Mouse (Mus musculus): ENCODE measurements at regions not wholly inside any gene's neighbourhood (a gene's known extent, or its start where the extent isn't known, plus 50 kb on each side); places are given as distances from the start of the nearest gene placed in this dataset.

DNA sequence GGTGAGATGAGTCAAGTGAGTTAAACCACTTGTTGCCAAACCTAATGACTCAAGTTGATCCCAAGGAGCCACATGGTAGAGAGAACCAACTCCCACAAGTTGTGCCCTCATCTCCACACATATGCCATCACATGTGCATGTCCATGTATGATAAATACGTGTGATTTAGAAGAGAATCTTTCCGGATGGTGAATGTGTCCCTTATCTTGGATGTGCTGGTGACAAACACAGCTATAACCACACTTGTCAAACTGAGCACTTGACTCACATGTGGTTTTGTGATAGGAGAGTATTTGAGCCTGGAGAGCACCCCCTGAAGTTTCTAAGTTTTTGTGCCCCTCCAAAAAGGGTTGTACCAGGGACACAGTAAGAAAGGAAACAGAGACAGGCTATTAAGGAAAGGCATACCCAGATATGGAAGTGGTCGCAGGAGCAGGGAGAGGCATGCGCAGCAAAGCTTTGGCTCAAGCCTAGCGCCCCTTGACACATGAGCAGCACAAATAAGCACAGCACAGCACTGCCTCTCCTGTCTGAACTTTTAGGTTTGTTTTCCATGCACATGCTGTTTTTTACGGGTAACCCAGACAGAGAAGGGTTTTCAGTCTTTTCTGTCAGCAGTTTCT lies 558.4 kb upstream of the Nrp1 start:
- ATAC-seq (ENCODE audit: low FRiP score), result no peak
- no peak overlapping the region for H3K9ac ChIP-seq
- no peak overlapping the region for H3K27ac ChIP-seq
- H3K4me2 ChIP-seq (replicated peaks), result no peak overlapping the region
- no peaks in the 10 kb centered on the region for H3K27me3 ChIP-seq
- 83% methylated on average over 6 of the region's 6 CpGs for WGBS
- H3K4me3 ChIP-seq, result no peak overlapping the region
- H3K36me3 ChIP-seq, result no peaks in the 10 kb centered on the region
- no peaks in the 10 kb centered on the region for H3K9me3 ChIP-seq (replicated peaks)
- H3K4me1 ChIP-seq, result peaks cover 3% of the 10 kb centered on the region; the same call in 1 of the 2 replicates

DNA sequence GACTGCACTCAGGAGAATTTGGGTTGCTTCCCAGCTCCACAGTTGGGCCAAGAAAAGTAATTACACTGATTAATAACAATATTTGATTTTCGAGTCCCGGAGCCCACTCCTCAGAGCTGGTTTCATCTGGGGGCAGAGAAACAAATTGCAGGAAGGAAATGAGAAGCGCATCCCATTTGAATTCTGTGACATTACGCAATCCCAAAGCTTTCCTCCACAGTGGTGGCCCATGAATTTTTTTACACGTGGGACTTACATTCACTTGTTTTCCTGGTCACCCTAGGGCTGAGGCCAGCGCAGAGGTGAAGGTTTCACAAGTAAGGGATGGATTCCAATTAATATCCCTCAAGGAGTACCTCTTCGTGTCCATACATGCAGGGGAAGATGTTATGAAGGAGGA lies 556.3 kb upstream of the Nrp1 start:
- H3K9ac ChIP-seq, result no peak overlapping the region
- no peaks in the 10 kb centered on the region for H3K9me3 ChIP-seq (replicated peaks)
- ATAC-seq (ENCODE audit: low FRiP score), result no peak
- WGBS, result 83% methylated on average over 7 of the region's 7 CpGs
- no peaks in the 10 kb centered on the region for H3K36me3 ChIP-seq
- no peak overlapping the region for H3K4me3 ChIP-seq
- no peaks in the 10 kb centered on the region for H3K4me1 ChIP-seq
- no peaks in the 10 kb centered on the region for H3K27me3 ChIP-seq
- no peak overlapping the region for H3K27ac ChIP-seq
- H3K4me2 ChIP-seq (replicated peaks), result no peak overlapping the region

DNA sequence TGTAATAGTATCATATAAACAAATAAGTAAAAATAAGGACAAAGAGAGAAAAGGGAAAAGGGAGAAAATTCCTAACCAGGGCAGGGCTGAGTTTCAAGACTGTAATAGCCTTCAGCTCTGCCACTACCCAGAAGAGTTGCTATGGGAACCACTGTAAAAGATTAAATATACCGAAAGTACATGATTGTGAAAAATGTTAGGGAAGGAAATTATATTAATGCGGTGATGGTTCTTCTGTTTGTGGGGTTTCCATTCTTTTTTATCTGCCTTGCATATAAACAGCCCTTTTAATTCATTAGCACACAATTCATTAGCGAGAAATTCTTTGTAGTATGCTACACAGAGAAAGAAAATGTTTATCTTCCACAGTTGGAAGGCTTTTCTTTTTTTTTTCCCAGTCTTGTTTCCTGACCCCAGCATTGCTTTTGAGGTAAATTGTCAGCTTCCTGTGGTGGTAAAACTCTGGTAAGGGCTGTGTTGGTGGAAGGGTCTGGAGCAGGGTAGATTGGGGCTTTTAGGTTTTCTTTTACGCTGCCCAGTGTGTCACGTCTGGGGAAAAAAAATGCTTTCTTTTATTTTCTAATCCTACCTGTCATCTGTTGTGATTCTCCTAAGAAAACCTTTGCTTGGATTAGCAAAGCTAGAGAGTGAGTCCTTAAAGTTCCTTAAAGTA lies 555.6 kb upstream of the Nrp1 start:
- H3K9me3 ChIP-seq (replicated peaks), result no peaks in the 10 kb centered on the region
- H3K4me3 ChIP-seq, result no peak overlapping the region
- no peak overlapping the region for H3K4me2 ChIP-seq (replicated peaks)
- no peaks in the 10 kb centered on the region for H3K4me1 ChIP-seq
- no peak overlapping the region for H3K9ac ChIP-seq
- no peaks in the 10 kb centered on the region for H3K27me3 ChIP-seq
- no peaks in the 10 kb centered on the region for H3K36me3 ChIP-seq
- 70% methylated on average over 5 of the region's 5 CpGs for WGBS
- no peak for ATAC-seq (ENCODE audit: low FRiP score)
- H3K27ac ChIP-seq, result no peak overlapping the region

DNA sequence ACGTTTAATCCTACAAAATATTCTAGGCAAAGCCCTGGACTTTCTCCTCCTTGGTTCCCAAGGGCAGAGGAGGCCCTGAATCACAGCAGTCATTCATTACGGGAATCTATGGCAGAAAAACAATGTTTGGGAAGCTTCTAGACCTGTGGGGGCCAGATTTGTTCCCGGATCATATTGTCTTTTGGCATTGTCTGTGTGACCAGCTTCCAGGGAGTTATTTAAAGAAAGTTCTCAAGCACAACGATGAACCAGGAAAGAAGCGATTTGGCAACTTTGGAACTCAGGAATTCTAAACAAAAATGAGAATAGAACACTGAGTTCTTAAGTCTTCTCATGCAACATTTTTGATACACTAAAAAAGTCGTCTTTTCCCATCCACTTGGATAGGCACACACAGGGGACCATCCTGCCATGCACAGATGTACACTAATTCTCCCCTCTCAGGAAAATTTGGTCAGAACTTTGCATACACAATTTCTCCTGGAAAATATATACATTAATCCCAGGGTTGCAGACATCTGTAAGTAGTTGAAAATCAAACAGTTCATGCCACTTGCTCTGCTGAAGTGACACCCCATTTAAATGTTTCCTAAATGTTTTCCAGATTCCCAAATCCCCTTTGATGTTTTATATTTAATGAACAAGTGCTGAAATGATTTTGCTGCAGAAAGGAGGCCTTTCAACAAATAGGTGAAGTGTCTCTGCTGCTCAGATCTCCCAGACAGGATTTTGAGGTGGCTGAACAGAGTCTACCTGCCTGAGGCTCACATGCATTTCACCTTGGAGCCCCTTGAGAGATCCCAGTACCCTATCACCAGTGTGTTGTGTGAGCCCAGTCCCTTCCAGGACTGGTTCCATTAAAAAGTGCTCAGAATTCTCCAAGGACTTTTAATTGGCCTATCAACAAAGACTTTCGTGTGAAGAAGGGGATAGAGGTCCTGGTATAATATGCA lies 548.9 kb upstream of the Nrp1 start:
- H3K4me2 ChIP-seq (replicated peaks), result no peak overlapping the region
- no peaks in the 10 kb centered on the region for H3K36me3 ChIP-seq
- H3K4me1 ChIP-seq, result no peaks in the 10 kb centered on the region
- H3K27ac ChIP-seq, result no peak overlapping the region
- H3K4me3 ChIP-seq, result no peak overlapping the region
- H3K9me3 ChIP-seq (replicated peaks), result no peaks in the 10 kb centered on the region
- ATAC-seq (ENCODE audit: low FRiP score), result no peak
- H3K9ac ChIP-seq, result no peak overlapping the region
- 65% methylated on average over 7 of the region's 7 CpGs for WGBS
- no peaks in the 10 kb centered on the region for H3K27me3 ChIP-seq

DNA sequence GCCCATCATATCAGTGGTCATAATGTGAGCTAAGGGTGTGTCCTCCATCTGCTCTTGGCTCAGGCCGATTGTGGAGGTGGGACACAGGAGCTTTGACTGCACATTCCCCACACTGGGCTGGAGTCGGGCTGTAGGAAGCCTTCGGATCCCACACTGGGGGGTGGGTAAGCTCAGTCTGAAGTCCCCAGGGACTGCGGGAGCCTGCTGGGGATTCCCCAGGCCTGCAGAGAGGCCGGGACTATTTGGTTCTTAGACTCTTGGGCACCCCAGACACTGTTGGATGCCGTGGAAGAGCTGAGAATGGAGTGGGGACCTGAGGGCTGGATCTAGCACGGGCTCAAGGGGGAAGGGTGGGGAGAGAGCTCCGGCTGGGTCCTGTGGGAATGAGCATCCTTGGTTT lies 547.1 kb upstream of the Nrp1 start:
- Histone ChIP-seq H3K36me3 (no peaks in the 10 kb centered on the region), H3K4me2 (replicated peaks) (no peak overlapping the region), H3K9ac (no peak overlapping the region), H3K4me3 (no peak overlapping the region), H3K27me3 (no peaks in the 10 kb centered on the region), H3K27ac (no peak overlapping the region), H3K4me1 (no peaks in the 10 kb centered on the region), H3K9me3 (replicated peaks) (no peaks in the 10 kb centered on the region)
- WGBS, result 84% methylated on average over 8 of the region's 8 CpGs
- no peak for ATAC-seq (ENCODE audit: low FRiP score)

DNA sequence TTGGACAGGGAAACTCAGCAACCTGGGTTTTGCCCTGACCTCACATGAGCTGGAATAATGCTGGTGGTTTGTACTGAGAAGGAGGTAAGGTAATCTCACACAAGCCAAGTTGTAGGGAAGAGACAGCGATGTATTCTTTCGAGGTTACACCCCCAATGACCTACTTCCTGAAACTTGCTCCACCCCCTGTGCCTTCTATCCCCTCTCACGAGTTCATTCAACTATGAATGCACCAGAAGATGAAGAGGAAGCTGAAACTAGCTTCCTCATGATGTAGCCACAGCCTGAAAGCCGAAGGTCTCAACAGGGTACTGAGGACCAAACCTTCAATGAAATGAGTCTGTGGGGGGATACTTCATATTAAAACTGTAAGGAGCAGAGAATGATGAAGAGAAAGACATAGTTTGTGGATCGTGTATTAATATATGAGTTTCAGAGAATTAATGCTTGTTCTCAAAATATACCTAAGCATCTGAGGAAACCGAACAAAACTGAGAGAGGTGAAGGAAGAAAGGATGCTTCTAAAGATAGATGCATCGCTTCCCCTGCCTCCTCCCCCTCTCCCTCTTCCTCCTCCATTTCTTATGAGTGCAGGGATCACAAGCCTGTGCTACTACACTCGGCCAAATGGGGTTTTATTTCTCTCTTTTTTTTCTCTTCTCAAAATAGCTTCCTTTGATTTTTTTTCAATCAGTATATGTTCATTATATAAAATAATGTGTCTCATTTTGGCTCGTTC lies 543.5 kb upstream of the Nrp1 start:
- H3K4me1 ChIP-seq, result no peaks in the 10 kb centered on the region
- H3K36me3 ChIP-seq, result no peaks in the 10 kb centered on the region
- H3K27ac ChIP-seq, result no peak overlapping the region
- 85% methylated on average over 9 of the region's 9 CpGs for WGBS
- no peak overlapping the region for H3K4me3 ChIP-seq
- no peak overlapping the region for H3K4me2 ChIP-seq (replicated peaks)
- no peak for ATAC-seq (ENCODE audit: low FRiP score)
- H3K27me3 ChIP-seq, result no peaks in the 10 kb centered on the region
- no peak overlapping the region for H3K9ac ChIP-seq
- H3K9me3 ChIP-seq (replicated peaks), result no peaks in the 10 kb centered on the region

DNA sequence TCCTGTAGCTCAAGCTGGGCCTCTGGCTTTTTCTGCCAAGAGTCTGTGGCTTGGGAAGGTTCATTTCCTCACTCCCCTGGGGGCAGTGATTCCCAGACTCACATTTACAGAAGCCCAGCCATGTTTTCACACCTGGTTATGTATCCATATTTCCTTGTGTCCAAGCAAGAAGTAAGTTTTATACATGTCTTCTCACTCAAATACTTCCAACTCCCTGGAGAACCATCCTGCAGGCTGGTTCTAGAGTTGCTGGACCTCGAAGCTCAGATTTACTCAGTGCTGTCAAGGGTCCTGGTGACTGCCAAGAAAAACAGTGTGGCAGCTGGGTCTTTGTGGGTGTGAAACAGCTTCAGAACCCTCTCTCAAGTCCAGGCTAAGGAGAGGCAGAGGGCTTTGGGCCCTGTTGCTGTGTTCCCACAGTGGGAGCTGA lies 537.6 kb upstream of the Nrp1 start:
- Histone ChIP-seq H3K4me2 (replicated peaks) (no peak overlapping the region), H3K27me3 (no peaks in the 10 kb centered on the region), H3K4me3 (no peak overlapping the region), H3K9ac (no peak overlapping the region), H3K27ac (no peak overlapping the region), H3K4me1 (peaks cover 3% of the 10 kb centered on the region; the same call in 1 of the 2 replicates), H3K36me3 (no peaks in the 10 kb centered on the region), H3K9me3 (replicated peaks) (no peaks in the 10 kb centered on the region)
- 71% methylated on average over 1 of the region's 1 CpGs for WGBS
- no peak for ATAC-seq (ENCODE audit: low FRiP score)

DNA sequence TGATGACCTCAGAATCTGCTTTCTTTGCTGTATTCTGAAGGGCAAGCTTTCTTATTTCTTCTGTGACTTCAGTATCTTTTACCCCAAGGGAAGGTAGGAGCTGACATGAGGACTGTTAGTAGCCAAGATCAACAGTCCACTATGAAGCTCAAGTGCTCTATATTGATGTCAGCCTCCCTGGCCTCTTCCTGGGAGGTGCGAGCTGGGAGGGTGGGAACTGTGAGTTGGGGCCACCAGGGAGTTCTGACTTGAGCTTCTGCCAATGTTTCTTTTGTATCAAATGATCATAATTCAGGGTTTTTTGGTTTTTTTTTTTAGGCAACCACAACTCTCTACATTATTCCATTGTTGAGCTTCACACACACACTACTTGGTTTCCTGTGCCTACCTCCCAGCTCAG lies 536.8 kb upstream of the Nrp1 start:
- no peaks in the 10 kb centered on the region for H3K9me3 ChIP-seq (replicated peaks)
- H3K4me3 ChIP-seq, result no peak overlapping the region
- no peaks in the 10 kb centered on the region for H3K27me3 ChIP-seq
- H3K36me3 ChIP-seq, result no peaks in the 10 kb centered on the region
- H3K4me1 ChIP-seq, result peaks cover 3% of the 10 kb centered on the region; the same call in 1 of the 2 replicates
- ATAC-seq (ENCODE audit: low FRiP score), result no peak
- no peak overlapping the region for H3K27ac ChIP-seq
- H3K9ac ChIP-seq, result no peak overlapping the region
- H3K4me2 ChIP-seq (replicated peaks), result no peak overlapping the region
- WGBS, result 85% methylated on average over 1 of the region's 1 CpGs

DNA sequence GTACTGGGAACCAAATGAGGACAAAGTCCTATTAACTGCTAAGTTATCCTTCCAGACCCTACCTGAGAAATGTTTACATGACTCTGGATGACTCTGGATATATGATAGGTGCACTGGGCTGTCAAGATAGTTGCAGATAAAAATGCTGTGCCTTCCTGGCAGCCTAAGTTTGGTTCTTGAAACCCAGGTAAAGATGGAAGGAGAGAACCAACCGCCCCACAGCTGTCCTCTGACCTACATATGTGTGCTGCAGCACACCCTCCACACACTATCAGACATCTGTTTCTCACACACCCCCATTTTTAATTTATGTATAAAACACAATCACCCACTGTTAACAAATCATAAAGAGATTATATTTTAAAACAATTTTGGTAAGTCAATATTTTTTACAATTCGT lies 533.4 kb upstream of the Nrp1 start:
- no peaks in the 10 kb centered on the region for H3K27me3 ChIP-seq
- peaks cover 3% of the 10 kb centered on the region; the same call in 1 of the 2 replicates for H3K4me1 ChIP-seq
- no peak overlapping the region for H3K4me3 ChIP-seq
- no peak overlapping the region for H3K9ac ChIP-seq
- ATAC-seq (ENCODE audit: low FRiP score), result no peak
- no peaks in the 10 kb centered on the region for H3K9me3 ChIP-seq (replicated peaks)
- H3K27ac ChIP-seq, result no peak overlapping the region
- H3K4me2 ChIP-seq (replicated peaks), result no peak overlapping the region
- H3K36me3 ChIP-seq, result no peaks in the 10 kb centered on the region
- WGBS, result 90% methylated on average over 2 of the region's 2 CpGs

DNA sequence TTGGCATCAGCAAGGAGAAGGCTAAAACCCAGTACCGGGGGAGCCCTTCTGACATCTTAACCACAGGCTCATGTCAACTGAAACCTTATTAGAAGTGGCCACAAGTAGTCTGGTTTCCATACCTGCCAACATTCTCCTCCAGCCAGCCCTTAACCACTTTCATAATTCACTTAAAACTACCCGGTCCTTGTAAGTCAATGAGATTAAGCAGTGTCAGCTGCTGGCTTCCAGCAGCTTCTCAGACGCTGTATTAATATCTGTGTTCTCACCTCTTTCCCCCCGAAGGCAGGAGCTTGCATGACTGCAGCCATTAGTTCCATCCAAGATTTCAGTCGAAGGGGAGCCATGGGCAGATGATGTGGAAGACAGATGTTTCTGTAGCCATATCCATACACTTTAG lies 530.6 kb upstream of the Nrp1 start:
- no peak overlapping the region for H3K9ac ChIP-seq
- H3K27me3 ChIP-seq, result no peaks in the 10 kb centered on the region
- WGBS, result 82% methylated on average over 5 of the region's 5 CpGs
- ATAC-seq (ENCODE audit: low FRiP score), result no peak
- no peaks in the 10 kb centered on the region for H3K36me3 ChIP-seq
- H3K4me3 ChIP-seq, result no peak overlapping the region
- no peak overlapping the region for H3K4me2 ChIP-seq (replicated peaks)
- no peaks in the 10 kb centered on the region for H3K9me3 ChIP-seq (replicated peaks)
- H3K27ac ChIP-seq, result no peak overlapping the region
- no peaks in the 10 kb centered on the region for H3K4me1 ChIP-seq

DNA sequence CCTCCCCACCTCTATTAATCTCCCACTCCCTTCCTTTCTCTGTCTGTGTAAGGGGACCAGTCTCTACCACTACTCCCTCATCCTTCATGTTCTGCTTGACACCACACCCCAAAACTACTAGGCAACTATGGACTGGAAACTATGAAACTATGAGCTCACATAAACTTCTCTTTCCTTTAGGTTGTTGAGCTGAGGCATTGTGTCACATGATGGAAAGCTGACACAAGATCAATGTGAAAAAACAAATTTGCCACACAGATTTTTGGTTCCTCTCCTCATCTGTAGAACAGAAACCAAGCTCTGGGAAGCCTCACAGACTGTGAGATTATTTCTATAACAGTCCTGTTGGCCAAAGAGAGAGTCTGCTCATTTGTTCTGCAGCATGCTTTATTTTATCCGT lies 528.7 kb upstream of the Nrp1 start:
- 84% methylated on average over 1 of the region's 1 CpGs for WGBS
- no peak overlapping the region for H3K9ac ChIP-seq
- H3K9me3 ChIP-seq (replicated peaks), result no peaks in the 10 kb centered on the region
- H3K27ac ChIP-seq, result no peak overlapping the region
- no peak overlapping the region for H3K4me2 ChIP-seq (replicated peaks)
- no peaks in the 10 kb centered on the region for H3K27me3 ChIP-seq
- no peaks in the 10 kb centered on the region for H3K36me3 ChIP-seq
- no peaks in the 10 kb centered on the region for H3K4me1 ChIP-seq
- no peak for ATAC-seq (ENCODE audit: low FRiP score)
- no peak overlapping the region for H3K4me3 ChIP-seq

DNA sequence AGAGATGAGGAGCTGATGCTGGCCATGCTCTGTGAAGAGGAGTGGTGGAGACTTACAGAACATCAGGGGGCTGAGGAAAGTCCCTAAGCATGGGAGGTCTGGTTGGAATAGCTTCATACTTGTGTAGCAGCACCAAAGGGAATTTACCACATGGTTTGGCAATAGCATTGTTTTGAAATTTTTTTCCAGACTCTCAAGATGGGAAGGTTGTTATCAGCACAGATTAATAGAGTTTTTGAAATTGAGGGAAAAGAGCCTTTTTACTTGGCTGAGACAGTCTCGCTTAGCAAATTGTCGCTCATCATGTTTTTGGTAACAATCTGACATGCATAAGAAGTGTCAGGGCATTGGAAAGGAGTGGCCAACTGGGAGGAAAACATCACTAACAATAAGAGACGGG lies 524.4 kb upstream of the Nrp1 start:
- Histone ChIP-seq H3K4me1 (no peaks in the 10 kb centered on the region), H3K36me3 (no peaks in the 10 kb centered on the region), H3K4me2 (replicated peaks) (no peak overlapping the region), H3K9me3 (replicated peaks) (no peaks in the 10 kb centered on the region), H3K4me3 (no peak overlapping the region), H3K9ac (no peak overlapping the region), H3K27ac (no peak overlapping the region), H3K27me3 (no peaks in the 10 kb centered on the region)
- WGBS, result 79% methylated on average over 3 of the region's 3 CpGs
- no peak for ATAC-seq (ENCODE audit: low FRiP score)

Measured in hindbrain, embryonic 12.5 days (tissue).